Comparison of ENCODE assay signal across 8 mouse cellular contexts in genomic region chr17:26941841-26942570, GRCm38 (mm10). TPM values are rescaled to one million over a fixed set of nuclear protein-coding genes. Genes with fewer than 3 reads are reported as not detected.
A peak's percentile ranks its signal among the peaks of the same experiment; 100 is the strongest.
DNase-seq lines count a peak whose midpoint lies in the region; ATAC-seq and TF ChIP-seq lines count a peak whose summit lies in the region.

No protein-coding gene starts in this region.

- no peak for ATAC-seq in neural tube, embryonic 11.5 days (ENCODE audit: insufficient read depth, low FRiP score, low TSS enrichment)
- ATAC-seq in limb, embryonic 13.5 days (ENCODE audit: low FRiP score, low read depth) = no peak
- no peak for ATAC-seq in stomach, embryonic 15.5 days (ENCODE audit: insufficient read depth, low FRiP score, low read depth)

- peak overlapping the region; percentile 65 for H3K9ac ChIP-seq in neural tube, embryonic 11.5 days (ENCODE audit: low read length)
- peak overlapping the region; percentile 72 for H3K9ac ChIP-seq in limb, embryonic 13.5 days
- no peak overlapping the region for H3K9ac ChIP-seq in stomach, embryonic 15.5 days

- peak overlapping the region; percentile 77 for H3K27ac ChIP-seq in cerebellum, adult 2 months (ENCODE audit: insufficient read depth, low read length)
- H3K27ac ChIP-seq in neural tube, embryonic 11.5 days (ENCODE audit: low read depth, low read length) = peak overlapping the region; percentile 24
- H3K27ac ChIP-seq in limb, embryonic 13.5 days = peak overlapping the region; percentile 70; the same call in 1 of the 2 replicates
- peak overlapping the region; percentile 68; the same call in 1 of the 2 replicates for H3K27ac ChIP-seq in stomach, embryonic 15.5 days

- no peak for TF ChIP-seq CTCF in cerebellum, adult 2 months (IDR thresholded peaks at IDR 0.05; ENCODE audit: borderline replicate concordance, insufficient read depth, low read depth, low read length)

- no peak for DNase-seq in cerebellum, adult 2 months
- DNase-seq in cerebellum, adult 11 months = no peak
- no peak for DNase-seq in neural tube, embryonic 11.5 days (ENCODE audit: low spot score)
- no peak for DNase-seq in neural tube, embryonic 10.5 days (ENCODE audit: extremely low spot score, low spot score)
- no peak for DNase-seq in spleen, postnatal 14 days (ENCODE audit: low spot score in 2 of 2)
- DNase-seq in heart, adult 11 months = no peak

- peak overlapping the region; percentile 63 for H3K4me2 ChIP-seq in neural tube, embryonic 11.5 days (ENCODE audit: low read depth)
- peak overlapping the region; percentile 99 for H3K4me2 ChIP-seq in limb, embryonic 13.5 days (replicated peaks)
- peak overlapping the region; percentile 84 for H3K4me2 ChIP-seq in stomach, embryonic 15.5 days

- H3K9me3 ChIP-seq in neural tube, embryonic 11.5 days (ENCODE audit: control insufficient read depth, low read length) = no peaks in the 10 kb centered on the region
- no peaks in the 10 kb centered on the region for H3K9me3 ChIP-seq in limb, embryonic 13.5 days
- H3K9me3 ChIP-seq in stomach, embryonic 15.5 days = no peaks in the 10 kb centered on the region

- TF ChIP-seq POLR2A in cerebellum, adult 2 months (IDR thresholded peaks at IDR 0.05; ENCODE audit: borderline replicate concordance, insufficient read depth, low read length) = no peak

- WGBS in cerebellum, adult 2 months = 4% methylated on average over 4 of the region's 4 CpGs
- 18% methylated on average over 4 of the region's 4 CpGs for WGBS in neural tube, embryonic 11.5 days
- 8% methylated on average over 4 of the region's 4 CpGs for WGBS in limb, embryonic 13.5 days
- WGBS in stomach, embryonic 15.5 days = 18% methylated on average over 4 of the region's 4 CpGs

- H3K36me3 ChIP-seq in neural tube, embryonic 11.5 days (ENCODE audit: control insufficient read depth, insufficient read depth, low read length) = peaks cover 2% of the 10 kb centered on the region; the same call in 1 of the 2 replicates
- H3K36me3 ChIP-seq in limb, embryonic 13.5 days = peaks cover 5% of the 10 kb centered on the region
- peaks cover 5% of the 10 kb centered on the region; the same call in 1 of the 2 replicates for H3K36me3 ChIP-seq in stomach, embryonic 15.5 days

- peak overlapping the region; percentile 77 for H3K4me3 ChIP-seq in cerebellum, adult 2 months (replicated peaks; ENCODE audit: insufficient read depth, low read depth, low read length)
- peak overlapping the region; percentile 42 for H3K4me3 ChIP-seq in neural tube, embryonic 11.5 days (ENCODE audit: low read depth, low read length)
- H3K4me3 ChIP-seq in limb, embryonic 13.5 days = peak overlapping the region; percentile 49
- peak overlapping the region; percentile 44 for H3K4me3 ChIP-seq in stomach, embryonic 15.5 days (replicated peaks)

- H3K4me1 ChIP-seq in cerebellum, adult 2 months (ENCODE audit: control insufficient read depth, insufficient read depth, low read length) = peaks cover 13% of the 10 kb centered on the region
- H3K4me1 ChIP-seq in neural tube, embryonic 11.5 days (ENCODE audit: control insufficient read depth, insufficient read depth, low read length) = peaks cover 19% of the 10 kb centered on the region
- peaks cover 56% of the 10 kb centered on the region for H3K4me1 ChIP-seq in limb, embryonic 13.5 days
- H3K4me1 ChIP-seq in stomach, embryonic 15.5 days = peaks cover 42% of the 10 kb centered on the region

- no peaks in the 10 kb centered on the region for H3K27me3 ChIP-seq in cerebellum, adult 2 months (ENCODE audit: control insufficient read depth, insufficient read depth, low read length)
- H3K27me3 ChIP-seq in neural tube, embryonic 11.5 days (ENCODE audit: control insufficient read depth, insufficient read depth, low read length) = no peaks in the 10 kb centered on the region
- H3K27me3 ChIP-seq in limb, embryonic 13.5 days = no peaks in the 10 kb centered on the region
- no peaks in the 10 kb centered on the region for H3K27me3 ChIP-seq in stomach, embryonic 15.5 days (replicated peaks)

RNA-seq across cellular contexts. Expression of gene Syngap1, which starts 1.0 kb away (rescaled TPM):
- 55.9 and 62.5 TPM in 2 replicates for polyA plus RNA-seq in cerebellum, adult 2 months (2012; rRNA removed)
- polyA plus RNA-seq in neural tube, embryonic 11.5 days (2014; fragmentation: Nextera tagmentation; extraction: Ambion mirVana) = 2.6 and 2.8 TPM in 2 replicates
- 3.6 and 4.4 TPM in 2 replicates for polyA plus RNA-seq in limb, embryonic 13.5 days (2015; fragmentation: Nextera tagmentation; extraction: Ambion mirVana)
- 2.0 and 2.2 TPM in 2 replicates for polyA plus RNA-seq in stomach, embryonic 15.5 days (2015; fragmentation: Nextera tagmentation; extraction: Ambion mirVana)

RNA-seq across cellular contexts. Expression of gene Cuta, which starts 2.6 kb away (rescaled TPM):
- 176 and 187 TPM in 2 replicates for polyA plus RNA-seq in cerebellum, adult 2 months (2012; rRNA removed)
- 136 and 138 TPM in 2 replicates for polyA plus RNA-seq in neural tube, embryonic 11.5 days (2014; fragmentation: Nextera tagmentation; extraction: Ambion mirVana)
- 170 and 176 TPM in 2 replicates for polyA plus RNA-seq in limb, embryonic 13.5 days (2015; fragmentation: Nextera tagmentation; extraction: Ambion mirVana)
- polyA plus RNA-seq in stomach, embryonic 15.5 days (2015; fragmentation: Nextera tagmentation; extraction: Ambion mirVana) = 179 and 191 TPM in 2 replicates

RNA-seq across cellular contexts. Expression of gene Phf1, which starts 9.2 kb away (rescaled TPM):
- polyA plus RNA-seq in cerebellum, adult 2 months (2012; rRNA removed) = 57.8 and 60.8 TPM in 2 replicates
- 5.8 and 6.4 TPM in 2 replicates for polyA plus RNA-seq in neural tube, embryonic 11.5 days (2014; fragmentation: Nextera tagmentation; extraction: Ambion mirVana)
- polyA plus RNA-seq in limb, embryonic 13.5 days (2015; fragmentation: Nextera tagmentation; extraction: Ambion mirVana) = 15.0 and 15.6 TPM in 2 replicates
- 8.5 and 8.7 TPM in 2 replicates for polyA plus RNA-seq in stomach, embryonic 15.5 days (2015; fragmentation: Nextera tagmentation; extraction: Ambion mirVana)

RNA-seq across cellular contexts. Expression of gene Kifc5b, which starts 25.1 kb away (rescaled TPM):
- 5.9 and 6.6 TPM in 2 replicates for polyA plus RNA-seq in cerebellum, adult 2 months (2012; rRNA removed)
- polyA plus RNA-seq in neural tube, embryonic 11.5 days (2014; fragmentation: Nextera tagmentation; extraction: Ambion mirVana) = 5.6 and 5.8 TPM in 2 replicates
- polyA plus RNA-seq in limb, embryonic 13.5 days (2015; fragmentation: Nextera tagmentation; extraction: Ambion mirVana) = 9.0 and 9.6 TPM in 2 replicates
- 6.1 and 7.6 TPM in 2 replicates for polyA plus RNA-seq in stomach, embryonic 15.5 days (2015; fragmentation: Nextera tagmentation; extraction: Ambion mirVana)

RNA-seq across cellular contexts. Expression of gene Zbtb9, which starts 31.0 kb away (rescaled TPM):
- 13.9 and 14.7 TPM in 2 replicates for polyA plus RNA-seq in cerebellum, adult 2 months (2012; rRNA removed)
- 13.5 and 14.1 TPM in 2 replicates for polyA plus RNA-seq in neural tube, embryonic 11.5 days (2014; fragmentation: Nextera tagmentation; extraction: Ambion mirVana)
- 15.5 and 16.7 TPM in 2 replicates for polyA plus RNA-seq in limb, embryonic 13.5 days (2015; fragmentation: Nextera tagmentation; extraction: Ambion mirVana)
- polyA plus RNA-seq in stomach, embryonic 15.5 days (2015; fragmentation: Nextera tagmentation; extraction: Ambion mirVana) = 13.3 and 14.9 TPM in 2 replicates

Comparison
In these comparisons a context has a peak if more than half of its experiments do, and no peak if none do; other contexts are left out.
1. H3K27ac ChIP-seq: peak in every context shown above with its lines; median percentile 77 in cerebellum, adult 2 months; 70 in limb, embryonic 13.5 days; 68 in stomach, embryonic 15.5 days; 24 in neural tube, embryonic 11.5 days.
2. RNA of gene Syngap1, which starts 1.0 kb away (polyA plus RNA-seq): 55.9 to 62.5 TPM in cerebellum, adult 2 months; 3.6 to 4.4 TPM in limb, embryonic 13.5 days, 2.6 to 2.8 TPM in neural tube, embryonic 11.5 days and 2.0 to 2.2 TPM in stomach, embryonic 15.5 days; every median in the first group is over 10 times any median in the second.
3. Peak in every context shown above with its lines, with median percentiles within 50 percentile points of each other: H3K4me3 ChIP-seq and H3K4me2 ChIP-seq.